Mouse (Mus musculus): ENCODE measurements around the gene Nodal. TPM values are rescaled to one million over a fixed set of nuclear protein-coding genes. Genes with fewer than 3 reads are reported as not detected.
"Not testable (repeated sequence)": the region's sequence is repeated elsewhere in the genome, so short reads cannot be mapped to it uniquely, and the experiment has no call there.

The Nodal gene
- polyA plus RNA-seq, 1 experiment from 2014 or later, result 0.20 TPM

DNA sequence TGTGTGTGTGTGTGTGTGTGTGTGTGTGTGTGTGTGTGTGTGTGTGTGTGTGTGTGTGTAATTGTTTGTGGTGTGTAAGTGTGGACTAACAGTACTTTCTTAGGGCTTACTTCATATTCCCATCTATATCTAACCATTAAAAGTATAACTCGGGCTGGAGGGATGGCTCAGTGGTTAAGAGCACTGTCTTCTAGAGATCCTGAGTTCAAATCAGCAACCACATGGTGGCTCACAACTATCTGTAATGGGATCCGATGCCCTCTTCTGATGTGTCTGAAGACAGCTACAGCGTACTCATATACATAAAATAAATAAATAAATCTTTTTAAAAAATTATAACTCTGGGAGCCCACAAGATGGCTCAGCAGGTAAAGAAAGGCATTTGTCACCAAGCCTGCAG is 35.4 kb downstream of the Nodal start:
- not testable (repeated sequence) for ATAC-seq (ENCODE audit: insufficient number of reproducible peaks, low FRiP score, low TSS enrichment, low read depth); H3K9ac ChIP-seq; H3K9me3 ChIP-seq (replicated peaks); H3K36me3 ChIP-seq; H3K27me3 ChIP-seq; H3K27ac ChIP-seq (replicated peaks)
- Histone ChIP-seq H3K4me1 (peaks cover 35% of the 10 kb centered on the region), H3K4me3 (replicated peaks) (0 out of 2 replicates have a peak overlapping the region, but pooled peaks have one; percentile 96), H3K4me2 (replicated peaks) (peak overlapping the region; percentile 64; the same call in 1 of the 2 replicates)
- 79% methylated on average over 3 of the region's 3 CpGs for WGBS

DNA sequence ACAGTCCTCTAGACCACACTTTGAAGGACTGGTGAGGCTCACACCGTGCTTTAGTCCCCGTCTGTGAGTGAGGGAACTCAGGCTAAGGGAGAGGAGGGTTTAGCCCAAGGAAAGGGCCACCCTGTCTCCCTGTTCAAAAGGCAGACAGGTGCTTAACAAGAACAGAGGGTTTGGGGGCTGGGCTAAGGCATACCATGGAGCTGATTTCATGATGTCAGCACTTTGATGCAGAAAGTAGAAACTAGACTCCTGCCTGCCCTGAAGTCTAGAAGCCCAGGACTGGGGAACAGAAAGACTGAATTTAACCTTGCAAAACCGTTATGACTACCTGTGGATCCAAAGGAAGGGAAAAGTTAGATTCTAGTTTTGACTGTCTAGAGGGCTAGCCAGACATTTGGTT is 39.4 kb downstream of the Nodal start:
- WGBS, result 59% methylated on average over 3 of the region's 3 CpGs
- Histone ChIP-seq H3K27me3 (no peaks in the 10 kb centered on the region), H3K27ac (replicated peaks) (no peak overlapping the region), H3K4me1 (no peaks in the 10 kb centered on the region), H3K9ac (no peak overlapping the region), H3K4me2 (replicated peaks) (no peak overlapping the region), H3K36me3 (no peaks in the 10 kb centered on the region), H3K4me3 (replicated peaks) (no peak overlapping the region), H3K9me3 (replicated peaks) (no peaks in the 10 kb centered on the region)
- no peak for ATAC-seq (ENCODE audit: insufficient number of reproducible peaks, low FRiP score, low TSS enrichment, low read depth)

DNA sequence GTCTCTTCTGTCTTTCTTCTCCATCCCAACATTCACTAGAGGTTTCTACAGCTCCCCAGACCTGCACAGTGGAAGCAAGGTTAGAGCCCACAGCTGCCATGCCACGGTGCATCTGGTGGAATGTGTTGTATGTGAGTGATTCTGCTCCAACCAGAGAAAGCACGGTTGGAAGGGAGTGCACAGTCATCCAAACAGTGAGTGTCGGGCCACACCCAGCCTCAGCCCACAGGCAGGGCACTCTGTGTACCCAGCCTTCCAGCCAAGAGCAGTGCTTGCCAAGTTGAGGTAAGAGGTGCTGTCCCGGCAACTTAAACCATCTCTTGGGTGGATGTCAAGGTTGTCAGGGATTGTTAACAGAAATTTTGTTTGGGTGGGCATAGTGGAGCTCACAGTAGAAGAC is 47.2 kb downstream of the Nodal start:
- WGBS, result 62% methylated on average over 4 of the region's 4 CpGs
- H3K36me3 ChIP-seq, result no peaks in the 10 kb centered on the region
- ATAC-seq (ENCODE audit: insufficient number of reproducible peaks, low FRiP score, low TSS enrichment, low read depth), result no peak

DNA sequence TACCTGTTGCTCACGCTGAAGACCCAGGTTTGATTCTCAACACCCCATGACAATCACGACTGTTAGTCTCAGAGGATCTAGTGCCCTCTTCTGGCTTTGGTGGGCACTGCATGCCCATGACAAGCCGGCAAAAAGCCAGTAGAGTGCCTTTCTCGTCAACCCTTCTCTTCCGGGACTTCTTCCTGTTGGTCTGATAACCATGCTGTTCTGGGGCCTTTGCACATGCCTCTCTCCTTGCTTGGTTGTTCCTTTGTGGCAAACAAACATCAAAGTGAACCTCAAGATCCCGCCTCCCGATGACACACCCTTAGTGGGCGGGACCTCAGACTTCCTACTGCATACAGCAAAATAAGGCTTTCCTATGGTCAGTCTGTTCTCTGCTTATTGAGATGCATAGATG is 48.5 kb downstream of the Nodal start:
- 69% methylated on average over 8 of the region's 8 CpGs for WGBS
- Histone ChIP-seq H3K36me3 (no peaks in the 10 kb centered on the region), H3K4me2 (replicated peaks) (no peak overlapping the region), H3K27ac (replicated peaks) (no peak overlapping the region), H3K27me3 (no peaks in the 10 kb centered on the region), H3K4me1 (no peaks in the 10 kb centered on the region), H3K9me3 (replicated peaks) (no peaks in the 10 kb centered on the region), H3K4me3 (replicated peaks) (no peak overlapping the region), H3K9ac (no peak overlapping the region)
- no peak for ATAC-seq (ENCODE audit: insufficient number of reproducible peaks, low FRiP score, low TSS enrichment, low read depth)

More for the DNA sequence above, 47.2 kb downstream of the Nodal start:
- no peaks in the 10 kb centered on the region for H3K9me3 ChIP-seq (replicated peaks)
- H3K4me3 ChIP-seq (replicated peaks), result no peak overlapping the region
- no peaks in the 10 kb centered on the region for H3K4me1 ChIP-seq
- no peak overlapping the region for H3K27ac ChIP-seq (replicated peaks)
- H3K4me2 ChIP-seq (replicated peaks), result no peak overlapping the region
- no peak overlapping the region for H3K9ac ChIP-seq
- no peaks in the 10 kb centered on the region for H3K27me3 ChIP-seq

DNA sequence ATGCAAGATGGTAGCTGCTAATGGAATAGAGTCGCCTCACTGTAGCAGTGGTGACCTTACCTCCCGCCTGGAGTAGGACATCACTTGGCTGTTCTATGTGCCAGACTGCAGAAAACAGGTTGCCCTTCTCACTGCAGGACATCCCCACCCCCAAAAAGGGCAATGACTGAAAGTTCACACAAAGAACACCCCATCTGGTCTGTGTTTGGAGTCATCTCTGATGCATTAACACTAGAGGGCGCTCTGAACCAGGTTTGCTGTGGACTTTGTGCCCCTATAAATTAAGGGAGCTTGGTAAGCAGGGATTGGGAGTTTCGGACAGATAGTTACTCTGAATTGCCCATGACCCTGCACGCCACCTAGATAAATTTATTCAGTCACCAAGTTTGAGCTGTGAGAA is 49.1 kb downstream of the Nodal start:
- 26% methylated on average over 5 of the region's 5 CpGs for WGBS
- Histone ChIP-seq H3K27ac (replicated peaks) (no peak overlapping the region), H3K9ac (no peak overlapping the region), H3K9me3 (replicated peaks) (no peaks in the 10 kb centered on the region), H3K4me3 (replicated peaks) (no peak overlapping the region), H3K27me3 (no peaks in the 10 kb centered on the region), H3K4me1 (no peaks in the 10 kb centered on the region), H3K4me2 (replicated peaks) (no peak overlapping the region), H3K36me3 (no peaks in the 10 kb centered on the region)
- no peak for ATAC-seq (ENCODE audit: insufficient number of reproducible peaks, low FRiP score, low TSS enrichment, low read depth)

DNA sequence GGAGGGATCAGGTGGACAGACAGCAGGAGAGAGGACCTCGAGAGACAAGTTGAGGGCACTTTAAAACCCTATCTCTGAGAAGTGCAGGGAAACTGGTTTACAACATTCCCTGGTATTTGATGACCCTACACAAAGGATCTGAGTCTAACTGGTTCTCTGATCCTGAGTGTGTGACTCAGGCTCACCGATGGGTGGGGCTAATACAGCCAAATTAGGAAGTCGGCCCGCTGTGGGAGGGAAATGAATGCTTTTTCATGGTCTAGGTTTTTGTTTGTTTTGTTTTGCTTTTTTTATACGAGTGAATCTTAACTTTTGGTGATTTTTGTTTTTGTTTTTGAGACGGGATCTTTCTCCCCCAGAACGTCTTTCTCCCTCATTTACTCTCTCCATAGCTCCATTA is 51.1 kb downstream of the Nodal start:
- 66% methylated on average over 7 of the region's 7 CpGs for WGBS
- no peak overlapping the region for H3K4me2 ChIP-seq (replicated peaks)
- no peak for ATAC-seq (ENCODE audit: insufficient number of reproducible peaks, low FRiP score, low TSS enrichment, low read depth)
- H3K4me1 ChIP-seq, result no peaks in the 10 kb centered on the region
- H3K4me3 ChIP-seq (replicated peaks), result no peak overlapping the region
- H3K36me3 ChIP-seq, result no peaks in the 10 kb centered on the region
- H3K27ac ChIP-seq (replicated peaks), result no peak overlapping the region
- H3K9me3 ChIP-seq (replicated peaks), result no peaks in the 10 kb centered on the region
- no peak overlapping the region for H3K9ac ChIP-seq
- no peaks in the 10 kb centered on the region for H3K27me3 ChIP-seq

DNA sequence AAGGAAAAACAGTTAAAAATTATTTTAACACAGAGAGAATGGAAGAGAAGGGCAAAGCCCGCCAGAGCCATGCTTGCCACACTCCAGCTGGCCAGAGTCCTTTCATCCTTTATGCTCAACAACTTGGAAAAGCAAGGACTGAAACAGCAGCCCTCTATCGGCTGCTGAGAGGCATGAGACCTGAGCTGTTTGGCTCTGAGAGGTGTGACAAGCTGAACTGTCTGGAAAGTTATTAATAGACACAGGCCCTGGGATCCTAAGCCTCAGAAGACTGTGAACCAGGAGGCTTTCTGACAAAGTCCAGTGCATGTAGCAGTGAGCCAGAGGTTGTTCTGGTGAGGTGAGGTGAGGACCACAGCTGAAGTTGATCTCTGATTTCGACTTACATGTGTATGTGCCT is 55.9 kb downstream of the Nodal start:
- ATAC-seq (ENCODE audit: insufficient number of reproducible peaks, low FRiP score, low TSS enrichment, low read depth), result no peak
- Histone ChIP-seq H3K9me3 (replicated peaks) (no peaks in the 10 kb centered on the region), H3K27me3 (no peaks in the 10 kb centered on the region), H3K4me1 (peaks cover 14% of the 10 kb centered on the region), H3K4me3 (replicated peaks) (no peak overlapping the region), H3K4me2 (replicated peaks) (no peak overlapping the region), H3K36me3 (no peaks in the 10 kb centered on the region), H3K9ac (no peak overlapping the region), H3K27ac (replicated peaks) (no peak overlapping the region)
- WGBS, result 80% methylated on average over 3 of the region's 3 CpGs

DNA sequence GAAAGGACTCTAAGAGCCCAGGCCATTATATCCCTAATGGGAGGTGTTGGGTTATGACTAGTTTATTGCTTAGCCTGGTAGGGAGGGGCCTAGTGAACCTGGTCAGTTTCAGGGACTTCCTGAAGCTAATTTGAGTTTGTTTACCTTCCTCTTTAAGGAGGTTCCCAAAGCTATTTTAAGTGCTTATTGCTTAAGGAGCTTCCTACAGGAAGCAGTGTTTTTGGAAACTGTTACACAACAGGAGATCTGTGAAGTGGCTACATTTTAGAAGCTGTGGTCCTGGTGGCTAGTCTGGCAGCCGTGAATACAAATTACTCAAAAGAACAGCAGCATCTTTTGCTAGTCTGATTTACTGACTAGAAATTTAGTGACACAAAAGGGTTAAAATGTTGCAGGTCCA is 56.6 kb downstream of the Nodal start:
- no peaks in the 10 kb centered on the region for H3K27me3 ChIP-seq
- H3K27ac ChIP-seq (replicated peaks), result no peak overlapping the region
- H3K4me3 ChIP-seq (replicated peaks), result no peak overlapping the region
- 73% methylated on average over 1 of the region's 1 CpGs for WGBS
- peaks cover 14% of the 10 kb centered on the region for H3K4me1 ChIP-seq
- no peak overlapping the region for H3K9ac ChIP-seq
- no peak overlapping the region for H3K4me2 ChIP-seq (replicated peaks)
- no peaks in the 10 kb centered on the region for H3K9me3 ChIP-seq (replicated peaks)
- no peaks in the 10 kb centered on the region for H3K36me3 ChIP-seq
- ATAC-seq (ENCODE audit: insufficient number of reproducible peaks, low FRiP score, low TSS enrichment, low read depth), result no peak

Other genes starting within 250 kb of the Nodal start
- 1.3 and 1.5 TPM in 2 replicates for gene Tbata, start 246.0 kb upstream of the Nodal start, polyA plus RNA-seq (2015; fragmentation: Nextera tagmentation; extraction: Ambion mirVana)
- 6.1 and 8.0 TPM in 2 replicates for gene Adamts14, start 144.5 kb upstream of the Nodal start, polyA plus RNA-seq (2015; fragmentation: Nextera tagmentation; extraction: Ambion mirVana)
- gene Prf1, start 120.1 kb upstream of the Nodal start, polyA plus RNA-seq (2015; fragmentation: Nextera tagmentation; extraction: Ambion mirVana), result 0.08 TPM in 1 of 2 replicates, not detected in the other
- gene Pald1, start 34.4 kb upstream of the Nodal start, polyA plus RNA-seq (2015; fragmentation: Nextera tagmentation; extraction: Ambion mirVana), result 22.7 and 22.8 TPM in 2 replicates
- 66.0 and 66.9 TPM in 2 replicates for gene Eif4ebp2, start 34.7 kb downstream of the Nodal start, polyA plus RNA-seq (2015; fragmentation: Nextera tagmentation; extraction: Ambion mirVana)
- gene Lrrc20, start 57.8 kb downstream of the Nodal start, polyA plus RNA-seq (2015; fragmentation: Nextera tagmentation; extraction: Ambion mirVana), result 10.0 and 10.5 TPM in 2 replicates
- 0.12 TPM in 1 of 2 replicates, not detected in the other for gene Npffr1, start 177.5 kb downstream of the Nodal start, polyA plus RNA-seq (2015; fragmentation: Nextera tagmentation; extraction: Ambion mirVana)
- 155 and 167 TPM in 2 replicates for gene Ppa1, start 230.6 kb downstream of the Nodal start, polyA plus RNA-seq (2015; fragmentation: Nextera tagmentation; extraction: Ambion mirVana)